Mouse (Mus musculus) kidney, adult 2 months (tissue): Measurements from ENCODE around the gene Olfml2a. TPM values are rescaled to one million over a fixed set of nuclear protein-coding genes. Genes with fewer than 3 reads are reported as not detected.

ENCODE experiments used
- DNase-seq: peaks from one replicate; pipeline ENCODE4 v3.0.0; 2021
- H3K27ac ChIP-seq: fragments of 200-500 bp; 2 replicates; pipeline ENCODE4 v1.5.1; 2012; ENCODE audit warnings: low read depth, low read length, control low read depth, inconsistent platforms; ENCODE audit not compliant: insufficient read depth
- H3K27me3 ChIP-seq: fragments of 200-500 bp; replicated peaks from 2 replicates; pipeline ENCODE4 v1.6.1; 2012; ENCODE audit warnings: mild to moderate bottlenecking, moderate library complexity, low read length, inconsistent platforms; ENCODE audit not compliant: control insufficient read depth, insufficient read depth
- H3K36me3 ChIP-seq: fragments of 200-500 bp; 2 replicates; pipeline ENCODE4 v1.6.1; 2012; ENCODE audit warnings: mild to moderate bottlenecking, moderate library complexity, low read length, inconsistent platforms; ENCODE audit not compliant: control insufficient read depth, insufficient read depth
- H3K4me1 ChIP-seq: fragments of 200-500 bp; 2 replicates; pipeline ENCODE4 v1.6.1; 2011; ENCODE audit warnings: low read length; ENCODE audit not compliant: control insufficient read depth, insufficient read depth
- H3K4me3 ChIP-seq: fragments of 200-500 bp; 2 replicates; pipeline ENCODE4 v1.5.1; 2011; ENCODE audit warnings: mild to moderate bottlenecking, low read depth, low read length, control low read depth; ENCODE audit not compliant: insufficient read depth
- CTCF ChIP-seq: fragments of 200-500 bp; conservative IDR thresholded peaks from 2 replicates; pipeline ENCODE4 v1.5.1; 2011; ENCODE audit warnings: low read depth, mild to moderate bottlenecking, control low read depth, low read length, moderate library complexity, mixed read lengths; ENCODE audit not compliant: insufficient read depth, insufficient read length
- POLR2A ChIP-seq: fragments of 200-500 bp; IDR thresholded peaks from one replicate; pipeline ENCODE4 v1.6.1; 2011; ENCODE audit warnings: low read depth, low read length, control low read depth
- WGBS: fragments of 180-500 bp; shearing (Covaris S2); methylation state at CpG from one replicate; pipeline ENCODE4 v1.1.7; 2018; 5-methylcytosine and 5-hydroxymethylcytosine counted together
- polyA plus RNA-seq: library from polyadenylated mRNA; depleted of rRNA; stranded (reverse); fragments of >200 nt; gene quantifications from 2 replicates; pipeline ENCODE4 v1.2.3, GENCODE M21; 2012

Olfml2a gene
- polyA plus RNA-seq, 1 experiment = 1.2 TPM

DNA sequence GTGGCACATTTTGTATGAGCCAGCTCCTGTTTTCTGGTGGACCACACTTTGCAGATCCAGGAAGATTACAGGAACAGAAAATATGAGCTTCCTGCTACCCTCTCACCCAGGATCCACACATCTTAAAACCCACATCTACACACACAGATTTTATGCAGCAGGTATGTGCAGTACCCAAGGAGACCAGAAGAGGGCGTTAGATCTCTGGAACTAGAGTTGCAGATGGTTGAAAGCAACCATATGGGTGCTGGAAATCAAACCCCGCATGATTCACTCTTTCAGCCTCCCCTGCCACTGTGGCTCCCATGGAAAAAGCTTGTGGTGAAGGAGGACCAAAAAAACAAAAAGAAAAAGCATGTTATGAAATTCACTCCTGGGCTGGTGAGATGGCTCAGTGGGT, 7.3 kb downstream of the Olfml2a start:
- no peaks in the 10 kb centered on the region for H3K27me3 ChIP-seq
- no peak overlapping the region for H3K4me3 ChIP-seq
- H3K4me1 ChIP-seq = no peaks in the 10 kb centered on the region
- WGBS = 71% methylated on average over 2 of the region's 2 CpGs
- TF ChIP-seq POLR2A (no peak), CTCF (no peak)
- no peaks in the 10 kb centered on the region for H3K36me3 ChIP-seq
- H3K27ac ChIP-seq = no peak overlapping the region
- DNase-seq = no peak

DNA sequence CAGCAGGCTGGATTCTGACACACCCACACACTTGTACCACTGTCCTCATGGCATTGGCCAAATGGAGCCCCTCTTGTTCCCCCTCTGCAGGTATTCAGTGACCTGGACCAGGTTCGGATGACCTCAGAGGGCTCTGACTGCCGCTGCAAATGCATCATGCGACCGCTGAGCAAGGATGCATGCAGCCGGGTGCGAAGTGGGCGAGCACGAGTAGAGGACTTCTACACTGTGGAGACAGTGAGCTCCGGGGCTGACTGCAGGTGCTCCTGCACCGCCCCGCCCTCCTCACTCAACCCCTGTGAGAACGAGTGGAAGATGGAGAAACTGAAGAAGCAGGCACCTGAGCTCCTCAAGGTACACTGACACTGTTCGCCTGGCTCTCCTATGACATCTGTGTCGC, 9.6 kb downstream of the Olfml2a start:
- no peak for TF ChIP-seq POLR2A
- TF ChIP-seq CTCF = no peak
- Histone ChIP-seq H3K4me3 (no peak overlapping the region), H3K36me3 (no peaks in the 10 kb centered on the region), H3K4me1 (no peaks in the 10 kb centered on the region), H3K27ac (no peak overlapping the region), H3K27me3 (no peaks in the 10 kb centered on the region)
- DNase-seq = no peak
- 62% methylated on average over 14 of the region's 14 CpGs for WGBS

DNA sequence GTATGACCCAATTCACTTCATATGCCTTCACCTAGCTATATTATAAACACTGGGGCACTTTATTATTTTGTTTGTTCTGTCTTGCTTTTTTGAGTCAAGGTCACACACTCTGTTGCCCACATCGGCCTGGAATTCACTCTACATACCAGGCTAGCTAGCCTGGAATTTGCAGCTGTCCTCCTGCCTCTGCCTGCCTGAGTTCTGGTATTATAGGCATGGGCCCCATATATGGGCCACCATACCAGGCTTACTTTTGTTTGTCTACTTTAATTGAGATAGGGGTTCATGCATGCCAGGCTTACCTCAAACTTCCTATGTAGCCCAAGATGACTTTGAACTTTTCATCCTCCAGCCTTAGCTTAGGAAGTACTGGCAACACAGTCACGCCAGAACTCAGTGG, 10.1 kb downstream of the Olfml2a start:
- no peaks in the 10 kb centered on the region for H3K27me3 ChIP-seq
- WGBS = 72% methylated on average over 2 of the region's 2 CpGs
- no peaks in the 10 kb centered on the region for H3K36me3 ChIP-seq
- no peaks in the 10 kb centered on the region for H3K4me1 ChIP-seq
- no peak for TF ChIP-seq POLR2A
- TF ChIP-seq CTCF = no peak
- no peak overlapping the region for H3K4me3 ChIP-seq
- no peak overlapping the region for H3K27ac ChIP-seq
- DNase-seq = no peak

DNA sequence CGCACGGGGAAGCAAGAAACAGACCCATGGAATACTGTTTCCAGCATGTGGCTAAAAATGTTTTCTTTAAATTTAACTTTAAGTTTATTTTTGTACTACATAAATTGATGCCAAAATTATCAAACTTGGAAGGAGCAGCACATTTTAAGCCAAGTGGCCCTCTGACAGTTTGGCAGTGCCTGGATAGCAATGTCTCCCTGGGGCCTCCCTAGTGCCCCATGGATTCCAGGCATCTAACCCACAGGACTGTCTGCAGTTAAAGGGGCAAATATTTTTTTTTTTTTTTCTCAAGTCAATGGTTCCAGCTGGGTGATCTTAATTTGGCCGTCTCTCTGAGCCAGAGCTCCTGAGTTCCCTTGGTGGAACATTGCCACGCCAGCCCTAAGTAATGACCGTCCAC, 11.4 kb downstream of the Olfml2a start:
- H3K27me3 ChIP-seq = no peaks in the 10 kb centered on the region
- no peak overlapping the region for H3K4me3 ChIP-seq
- 60% methylated on average over 5 of the region's 5 CpGs for WGBS
- H3K27ac ChIP-seq = no peak overlapping the region
- DNase-seq = no peak
- H3K4me1 ChIP-seq = no peaks in the 10 kb centered on the region
- no peaks in the 10 kb centered on the region for H3K36me3 ChIP-seq
- no peak for TF ChIP-seq POLR2A
- no peak for TF ChIP-seq CTCF

DNA sequence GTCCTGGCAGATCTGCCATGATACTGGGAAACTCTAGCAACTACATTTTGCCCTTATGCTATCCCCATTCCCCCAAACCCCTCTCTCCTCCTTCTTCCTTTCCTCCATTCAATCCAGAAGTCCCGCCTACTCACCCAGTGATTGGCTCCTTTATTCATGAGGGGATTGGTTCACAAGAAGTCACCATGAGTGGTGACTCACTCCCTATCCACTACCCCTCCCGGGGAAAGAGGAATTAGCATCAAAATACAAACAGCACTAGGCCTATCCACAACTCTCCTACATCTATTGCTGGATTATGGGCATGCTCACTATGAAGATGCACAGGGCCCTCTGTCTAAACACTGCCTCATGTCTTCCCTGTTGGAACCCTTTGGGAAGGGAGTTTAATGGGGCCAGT, 12.2 kb downstream of the Olfml2a start:
- no peak for DNase-seq
- no peak for TF ChIP-seq POLR2A
- TF ChIP-seq CTCF = no peak
- 51% methylated on average over 2 of the region's 2 CpGs for WGBS
- H3K27ac ChIP-seq = no peak overlapping the region
- H3K4me3 ChIP-seq = no peak overlapping the region
- no peaks in the 10 kb centered on the region for H3K36me3 ChIP-seq
- no peaks in the 10 kb centered on the region for H3K27me3 ChIP-seq
- H3K4me1 ChIP-seq = no peaks in the 10 kb centered on the region

DNA sequence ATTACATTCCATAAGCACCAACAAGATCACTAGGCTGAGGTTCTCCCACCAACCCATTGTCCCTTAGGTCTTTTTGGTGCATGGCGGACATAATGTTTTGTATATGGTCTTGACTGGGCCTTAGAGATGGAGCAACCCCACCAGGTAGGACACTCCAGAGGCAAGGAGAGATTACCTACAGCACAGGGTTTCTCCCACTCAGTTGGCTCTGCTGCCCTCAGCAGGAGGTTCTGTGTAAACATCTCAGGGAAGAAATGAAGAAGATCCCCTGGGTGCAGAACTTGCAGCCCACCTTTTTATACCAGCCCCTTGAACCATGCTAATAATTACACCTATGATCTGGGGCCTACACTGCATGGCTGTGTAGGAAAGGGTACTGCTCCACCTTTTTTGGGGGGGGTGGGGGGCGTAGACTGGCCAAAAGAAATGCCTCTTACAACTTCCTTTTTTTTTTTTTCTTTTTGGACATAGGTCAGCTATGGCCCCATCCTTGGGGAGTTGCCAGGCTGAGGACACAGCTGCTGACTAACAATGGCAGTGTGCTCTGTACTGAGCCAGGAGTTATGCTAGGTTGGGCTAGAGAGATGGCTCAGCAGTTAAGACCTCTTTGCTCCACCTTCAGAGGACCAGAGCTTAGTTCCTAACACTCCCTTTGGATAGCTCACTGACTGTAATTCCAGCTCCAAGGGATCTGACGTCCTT, 12.8 kb downstream of the Olfml2a start:
- Histone ChIP-seq H3K4me1 (no peaks in the 10 kb centered on the region), H3K36me3 (no peaks in the 10 kb centered on the region), H3K27ac (no peak overlapping the region), H3K4me3 (no peak overlapping the region), H3K27me3 (no peaks in the 10 kb centered on the region)
- TF ChIP-seq CTCF = no peak; the same call in 1 of the 2 replicates
- no peak for TF ChIP-seq POLR2A
- DNase-seq = peak; percentile 17
- 76% methylated on average over 3 of the region's 3 CpGs for WGBS

DNA sequence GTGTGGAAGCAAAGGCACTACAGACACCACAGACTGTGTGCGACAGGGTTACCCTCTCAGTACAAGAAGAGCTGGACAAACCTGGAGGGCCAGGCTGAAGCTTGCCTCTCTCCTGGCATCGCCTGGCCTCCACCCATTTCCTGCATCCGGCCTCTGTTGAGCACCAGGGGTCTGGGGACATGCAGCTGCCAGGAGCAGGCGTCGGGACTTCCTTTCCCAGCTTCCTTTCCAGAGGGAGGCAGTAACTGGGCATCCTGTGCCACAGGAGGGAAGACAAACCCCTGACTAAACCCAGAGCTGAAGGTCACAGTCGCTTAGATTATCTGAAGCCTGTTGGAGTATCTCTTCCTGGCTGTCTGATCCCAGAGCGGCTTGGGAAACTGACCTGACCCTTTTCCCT, 15.8 kb downstream of the Olfml2a start:
- no peaks in the 10 kb centered on the region for H3K36me3 ChIP-seq
- 61% methylated on average over 7 of the region's 7 CpGs for WGBS
- peak; percentile 54 for DNase-seq

More for the DNA sequence above, 15.8 kb downstream of the Olfml2a start:
- TF ChIP-seq CTCF (no peak), POLR2A (no peak)
- H3K27ac ChIP-seq = peak overlapping the region; percentile 41; the same call in 1 of the 2 replicates
- H3K4me1 ChIP-seq = 0 out of 2 replicates have a peak, but pooled peaks cover 2% of the 10 kb centered on the region
- no peaks in the 10 kb centered on the region for H3K27me3 ChIP-seq
- no peak overlapping the region for H3K4me3 ChIP-seq
